Mouse (Mus musculus) heart, embryonic 15.5 days (tissue): ENCODE data around the gene Tsfm. TPM values are rescaled to one million over a fixed set of nuclear protein-coding genes. Genes with fewer than 3 reads are reported as not detected.

ENCODE experiments used
- ATAC-seq: fragments of 200-750 bp; cut with Nextera tagmentation; replicated peaks from 2 replicates; pipeline ENCODE4 v1.8.0; 2017; ENCODE audit warnings: low read depth, moderate TSS enrichment; ENCODE audit not compliant: insufficient number of reproducible peaks, insufficient read depth, low FRiP score
- H3K27ac ChIP-seq: fragments of 300-500 bp; sonication (generic); 2 replicates; pipeline ENCODE4 v1.5.1; 2015; ENCODE audit warnings: mild to moderate bottlenecking, inconsistent platforms
- H3K27me3 ChIP-seq: fragments of 300-500 bp; sonication (generic); 2 replicates; pipeline ENCODE4 v1.6.1; 2015; ENCODE audit warnings: inconsistent platforms
- H3K36me3 ChIP-seq: fragments of 300-500 bp; sonication (generic); 2 replicates; pipeline ENCODE4 v1.6.1; 2015; ENCODE audit warnings: mild to moderate bottlenecking, inconsistent platforms
- H3K4me1 ChIP-seq: fragments of 300-500 bp; sonication (generic); replicated peaks from 2 replicates; pipeline ENCODE4 v1.6.1; 2015; ENCODE audit warnings: inconsistent platforms
- H3K4me2 ChIP-seq: fragments of 300-500 bp; sonication (generic); 2 replicates; pipeline ENCODE4 v1.6.1; 2015; ENCODE audit warnings: inconsistent platforms, mild to moderate bottlenecking, moderate library complexity
- H3K4me3 ChIP-seq: fragments of 300-500 bp; sonication (generic); 2 replicates; pipeline ENCODE4 v1.5.1; 2015; ENCODE audit warnings: mild to moderate bottlenecking, inconsistent platforms
- H3K9ac ChIP-seq: fragments of 300-500 bp; sonication (generic); 2 replicates; pipeline ENCODE4 v1.6.1; 2015; ENCODE audit warnings: mild to moderate bottlenecking, inconsistent platforms
- H3K9me3 ChIP-seq: fragments of 300-500 bp; sonication (generic); replicated peaks from 2 replicates; pipeline ENCODE4 v1.6.1; 2016; ENCODE audit warnings: inconsistent platforms
- WGBS: fragments of 180-500 bp; shearing (Covaris S2); methylation state at CpG from one replicate; pipeline ENCODE4 v1.1.7; 2015; ENCODE audit warnings: mixed read lengths; 5-methylcytosine and 5-hydroxymethylcytosine counted together
- polyA plus RNA-seq: library from polyadenylated mRNA; unstranded; fragments of >200 nt; fragmentation: Nextera tagmentation; extraction: Ambion mirVana; gene quantifications from 2 replicates; pipeline ENCODE4 v1.2.1, GENCODE M21; 2015

The Tsfm gene
- polyA plus RNA-seq, 1 experiment from 2014 or later: 86.0 TPM

GRCm38 (mm10) chr10:126993621-126994020, 37.0 kb downstream of the Tsfm start:
- ATAC-seq: no peak

GRCm38 (mm10) chr10:126991676-126992075, 39.0 kb downstream of the Tsfm start:
- Histone ChIP-seq H3K36me3 (peaks cover 50% of the 10 kb centered on the region), H3K27ac (no peak overlapping the region)
- WGBS: 48% methylated on average over 3 of the region's 3 CpGs

More at GRCm38 (mm10) chr10:126993621-126994020, 37.0 kb downstream of the Tsfm start:
- no peak overlapping the region for H3K27ac ChIP-seq
- no peaks in the 10 kb centered on the region for H3K9me3 ChIP-seq
- no peak overlapping the region for H3K4me3 ChIP-seq
- whole genome bisulfite sequencing: 84% methylated on average over 3 of the region's 3 CpGs
- peaks cover 65% of the 10 kb centered on the region for H3K36me3 ChIP-seq
- H3K4me1 ChIP-seq: peaks cover 32% of the 10 kb centered on the region
- H3K9ac ChIP-seq: no peak overlapping the region
- H3K4me2 ChIP-seq: no peak overlapping the region
- no peaks in the 10 kb centered on the region for H3K27me3 ChIP-seq

GRCm38 (mm10) chr10:126990313-126991056, 40.2 kb downstream of the Tsfm start:
- peak overlapping the region; percentile 31; the same call in 1 of the 2 replicates for H3K4me2 ChIP-seq

More at GRCm38 (mm10) chr10:126991676-126992075, 39.0 kb downstream of the Tsfm start:
- peaks cover 52% of the 10 kb centered on the region for H3K4me1 ChIP-seq
- H3K9me3 ChIP-seq: no peaks in the 10 kb centered on the region
- H3K9ac ChIP-seq: no peak overlapping the region
- H3K4me2 ChIP-seq: no peak overlapping the region
- no peak for ATAC-seq
- H3K27me3 ChIP-seq: no peaks in the 10 kb centered on the region
- H3K4me3 ChIP-seq: no peak overlapping the region

GRCm38 (mm10) chr10:126988513-126989165, 42.0 kb downstream of the Tsfm start:
- 30% methylated on average over 5 of the region's 5 CpGs for WGBS
- ATAC-seq: no peak
- Histone ChIP-seq H3K36me3 (peaks cover 25% of the 10 kb centered on the region), H3K27ac (peak overlapping the region; percentile 91), H3K4me1 (peaks cover 82% of the 10 kb centered on the region), H3K9ac (peak overlapping the region; percentile 27; the same call in 1 of the 2 replicates), H3K27me3 (no peaks in the 10 kb centered on the region), H3K9me3 (no peaks in the 10 kb centered on the region), H3K4me3 (0 out of 2 replicates have a peak overlapping the region, but pooled peaks have one; percentile 2), H3K4me2 (peak overlapping the region; percentile 25; the same call in 1 of the 2 replicates)

More at GRCm38 (mm10) chr10:126990313-126991056, 40.2 kb downstream of the Tsfm start:
- H3K4me3 ChIP-seq: no peak overlapping the region
- H3K9me3 ChIP-seq: no peaks in the 10 kb centered on the region
- peak overlapping the region; percentile 73 for H3K27ac ChIP-seq
- H3K4me1 ChIP-seq: peaks cover 64% of the 10 kb centered on the region
- peak overlapping the region; percentile 49; the same call in 1 of the 2 replicates for H3K9ac ChIP-seq
- peak; percentile 58 for ATAC-seq
- peaks cover 43% of the 10 kb centered on the region for H3K36me3 ChIP-seq
- H3K27me3 ChIP-seq: no peaks in the 10 kb centered on the region
- 31% methylated on average over 7 of the region's 7 CpGs for WGBS

GRCm38 (mm10) chr10:126987183-126988118, 43.2 kb downstream of the Tsfm start:
- Histone ChIP-seq H3K4me2 (peak overlapping the region; percentile 51), H3K9me3 (no peaks in the 10 kb centered on the region), H3K36me3 (peaks cover 13% of the 10 kb centered on the region), H3K27ac (peak overlapping the region; percentile 91), H3K27me3 (no peaks in the 10 kb centered on the region), H3K4me1 (peaks cover 94% of the 10 kb centered on the region), H3K9ac (0 out of 2 replicates have a peak overlapping the region, but pooled peaks have one; percentile 27), H3K4me3 (peak overlapping the region; percentile 9)
- WGBS: 41% methylated on average over 8 of the region's 8 CpGs
- no peak for ATAC-seq

GRCm38 (mm10) chr10:126986541-126986961, 44.1 kb downstream of the Tsfm start:
- H3K36me3 ChIP-seq: peaks cover 4% of the 10 kb centered on the region; the same call in 1 of the 2 replicates
- 23% methylated on average over 4 of the region's 4 CpGs for WGBS
- H3K4me3 ChIP-seq: peak overlapping the region; percentile 9; the same call in 1 of the 2 replicates
- 0 out of 2 replicates have a peak overlapping the region, but pooled peaks have one; percentile 27 for H3K9ac ChIP-seq
- ATAC-seq: peak; percentile 83
- no peaks in the 10 kb centered on the region for H3K9me3 ChIP-seq
- peak overlapping the region; percentile 91 for H3K27ac ChIP-seq
- no peaks in the 10 kb centered on the region for H3K27me3 ChIP-seq
- H3K4me1 ChIP-seq: peaks cover 99% of the 10 kb centered on the region
- H3K4me2 ChIP-seq: peak overlapping the region; percentile 51

- WGBS: 86% methylated on average over 9 of the region's 9 CpGs
- Histone ChIP-seq H3K4me3 (no peak overlapping the region), H3K4me1 (peaks cover 99% of the 10 kb centered on the region), H3K9ac (0 out of 2 replicates have a peak overlapping the region, but pooled peaks have one; percentile 2), H3K36me3 (no peaks in the 10 kb centered on the region), H3K27ac (peak overlapping the region; percentile 91), H3K9me3 (no peaks in the 10 kb centered on the region), H3K4me2 (0 out of 2 replicates have a peak overlapping the region, but pooled peaks have one; percentile 51), H3K27me3 (no peaks in the 10 kb centered on the region)
- ATAC-seq: no peak
Measured at GRCm38 (mm10) chr10:126985579-126985978, 45.1 kb downstream of the Tsfm start.

- H3K4me2 ChIP-seq: peak overlapping the region; percentile 93
- 63% methylated on average over 4 of the region's 4 CpGs for WGBS
Measured at GRCm38 (mm10) chr10:126985127-126985526, 45.5 kb downstream of the Tsfm start.

GRCm38 (mm10) chr10:126984189-126985004, 46.2 kb downstream of the Tsfm start:
- Histone ChIP-seq H3K27me3 (no peaks in the 10 kb centered on the region), H3K4me3 (0 out of 2 replicates have a peak overlapping the region, but pooled peaks have one; percentile 5), H3K4me1 (peaks cover 93% of the 10 kb centered on the region), H3K4me2 (peak overlapping the region; percentile 93), H3K27ac (peak overlapping the region; percentile 91), H3K9me3 (no peaks in the 10 kb centered on the region), H3K36me3 (no peaks in the 10 kb centered on the region), H3K9ac (peak overlapping the region; percentile 35)
- WGBS: 8% methylated on average over 5 of the region's 5 CpGs
- ATAC-seq: no peak

More at GRCm38 (mm10) chr10:126985127-126985526, 45.5 kb downstream of the Tsfm start:
- Histone ChIP-seq H3K9ac (peak overlapping the region; percentile 35), H3K36me3 (no peaks in the 10 kb centered on the region), H3K4me3 (no peak overlapping the region), H3K27ac (peak overlapping the region; percentile 91), H3K9me3 (no peaks in the 10 kb centered on the region), H3K4me1 (peaks cover 99% of the 10 kb centered on the region), H3K27me3 (no peaks in the 10 kb centered on the region)
- ATAC-seq: no peak
